Mouse (Mus musculus): Measurements from ENCODE around the gene Sec22b. TPM values are rescaled to one million over a fixed set of nuclear protein-coding genes. Genes with fewer than 3 reads are reported as not detected.

Sec22b gene
- total RNA-seq, 1 experiment from 2014 or later, result 95.8 TPM

Other genes starting within 250 kb of the Sec22b start
- gene Prkab2, start 243.0 kb upstream of the Sec22b start, total RNA-seq (2021), result 6.4 and 7.8 TPM in 2 replicates
- not detected in 2 replicates for gene Gm17651, start 226.5 kb upstream of the Sec22b start, total RNA-seq (2021)
- gene Pde4dip, start 12.5 kb upstream of the Sec22b start, total RNA-seq (2021), result 35.6 and 40.9 TPM in 2 replicates
- gene Notch2, start 112.3 kb downstream of the Sec22b start, total RNA-seq (2021), result 46.7 and 47.6 TPM in 2 replicates

Measured in adrenal gland, postnatal 14 days (tissue).